Mouse (Mus musculus) urinary bladder, postnatal 4 days (tissue): ENCODE results near the gene Tmcc2.

Source experiments
- DNase-seq, 2 experiments: peaks; one replicate each; pipeline ENCODE4 v3.0.0; 2021 to 2022; ENCODE audit warnings: low spot score in 2 of 2

Gene Tmcc2

DNA sequence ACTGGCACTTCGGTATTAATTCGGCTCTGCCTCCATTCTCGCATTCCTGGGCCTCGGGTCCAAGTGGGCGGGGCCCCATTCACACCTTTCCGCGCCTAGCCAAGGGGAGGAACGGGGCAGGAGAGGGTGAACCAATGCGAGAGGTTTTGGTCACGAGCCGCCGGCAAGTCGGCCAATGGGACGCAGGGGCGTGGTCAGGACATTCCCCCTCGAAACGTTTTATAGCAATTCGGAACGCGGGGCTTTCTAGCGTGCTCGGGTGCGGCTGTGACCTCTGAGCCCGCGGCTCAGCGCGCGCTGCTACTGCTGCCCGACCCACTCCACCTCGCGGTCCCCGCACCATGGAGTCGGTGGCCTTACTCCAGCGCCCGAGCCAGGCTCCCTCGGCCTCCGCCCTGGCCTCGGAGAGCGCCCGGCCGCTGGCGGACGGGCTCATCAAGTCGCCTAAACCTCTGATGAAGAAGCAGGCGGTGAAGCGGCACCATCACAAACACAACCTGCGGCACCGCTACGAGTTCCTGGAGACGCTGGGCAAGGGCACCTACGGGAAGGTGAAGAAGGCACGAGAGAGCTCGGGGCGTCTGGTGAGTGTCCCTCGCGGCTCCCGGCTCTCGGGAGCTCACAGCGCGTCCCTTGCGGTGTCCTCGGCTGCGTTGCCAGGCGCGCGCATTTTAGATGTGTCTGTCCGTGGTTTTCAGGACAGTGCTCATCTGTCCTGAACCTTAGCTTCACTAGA is 75.0 kb downstream of the Tmcc2 start, which contains the start of gene Nuak2:
Gene Nuak2 (plus strand): TSS at position 238 of the 736 bp plus-strand sequence.
- peak; percentile 79 to 80 for DNase-seq

DNA sequence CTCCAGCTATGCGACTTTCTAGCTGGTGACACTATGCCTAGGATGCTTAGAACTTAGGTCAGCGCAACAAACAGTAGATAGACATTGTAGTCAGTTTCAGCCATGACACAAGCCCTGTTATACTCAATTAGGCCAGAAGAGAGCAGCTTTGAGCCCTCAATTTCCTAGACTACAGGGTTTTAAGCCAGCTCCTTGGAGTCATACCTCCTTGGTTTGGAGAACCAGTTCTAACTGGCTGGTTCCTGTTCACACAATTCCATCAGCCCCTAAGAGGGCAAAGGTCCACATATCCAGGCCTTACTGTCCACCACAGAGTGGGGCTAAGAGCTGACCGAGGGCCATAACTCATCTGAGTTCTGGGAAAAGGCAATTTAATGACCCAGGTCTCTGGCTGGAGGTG is 78.4 kb downstream of the Tmcc2 start:
- DNase-seq, result no peak

DNA sequence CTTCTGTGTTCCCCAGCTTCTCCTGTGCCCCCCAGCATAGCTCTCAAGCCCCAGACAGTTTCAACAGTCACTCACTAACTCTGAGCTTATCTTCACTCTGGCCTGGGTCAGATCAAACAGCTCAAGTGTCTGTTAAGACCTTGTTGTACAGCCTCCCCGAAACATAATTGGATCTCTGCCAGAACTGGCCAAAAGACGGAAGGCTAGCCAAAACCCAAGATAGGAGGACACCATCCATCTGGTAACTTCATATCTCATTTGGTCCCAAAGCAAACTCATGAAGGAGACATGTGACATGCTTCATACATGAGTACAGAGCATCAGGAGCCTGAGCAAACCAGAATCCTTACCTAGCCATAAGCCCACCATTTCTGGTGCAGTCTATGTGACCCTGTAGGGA is 79.0 kb downstream of the Tmcc2 start:
- DNase-seq, result no peak

DNA sequence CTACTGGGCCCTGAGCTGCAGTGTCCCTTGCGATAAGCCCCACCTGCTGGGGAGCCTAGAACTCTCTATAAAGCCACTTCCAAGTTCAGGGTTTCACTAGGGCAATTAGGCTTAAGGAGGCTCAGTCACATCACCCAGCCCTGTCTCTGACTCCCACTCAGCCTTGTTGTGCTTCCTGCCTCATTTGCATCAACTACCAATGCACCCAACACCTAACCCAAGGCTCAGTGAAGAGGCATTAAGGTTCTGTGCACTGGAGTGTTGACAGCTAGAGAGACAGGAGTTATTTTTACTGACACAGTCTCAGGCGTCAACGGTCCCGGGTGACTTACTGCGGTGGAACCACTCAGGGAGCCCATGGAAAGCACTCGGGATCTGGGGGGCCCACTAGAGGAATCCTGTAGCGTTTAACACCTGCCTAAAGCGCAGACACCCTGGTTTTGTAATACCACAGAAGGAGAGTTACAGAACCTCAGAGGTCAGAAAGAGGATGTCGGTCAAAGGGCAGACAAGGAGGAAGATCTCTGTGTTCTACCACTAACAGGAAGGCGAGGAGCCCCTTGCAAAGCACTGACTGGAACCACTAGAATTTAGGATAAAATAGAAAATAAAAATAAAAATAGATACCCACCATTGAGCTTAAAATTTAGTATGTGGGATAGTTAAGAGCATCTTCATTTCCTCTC is 79.8 kb downstream of the Tmcc2 start:
- DNase-seq, result no peak

DNA sequence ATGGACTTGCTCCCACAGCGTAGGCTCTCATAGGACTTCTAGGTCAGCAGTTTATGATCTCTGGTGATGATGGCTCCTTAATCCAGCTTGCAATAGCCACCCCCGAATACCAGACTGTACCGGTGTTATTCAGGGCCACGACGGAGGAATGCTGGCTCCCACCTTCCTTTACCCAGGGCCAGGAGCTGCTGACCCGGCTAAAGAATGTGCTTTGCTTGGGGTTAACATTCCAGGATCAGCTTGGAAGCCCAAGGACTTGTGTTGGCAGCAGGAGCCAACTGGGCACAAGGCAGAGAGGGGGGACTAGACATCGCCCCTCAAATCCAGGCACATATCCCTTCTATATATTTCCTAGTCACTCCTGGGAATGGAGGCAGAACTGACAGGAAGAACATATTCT is 80.3 kb downstream of the Tmcc2 start:
- DNase-seq, result no peak

DNA sequence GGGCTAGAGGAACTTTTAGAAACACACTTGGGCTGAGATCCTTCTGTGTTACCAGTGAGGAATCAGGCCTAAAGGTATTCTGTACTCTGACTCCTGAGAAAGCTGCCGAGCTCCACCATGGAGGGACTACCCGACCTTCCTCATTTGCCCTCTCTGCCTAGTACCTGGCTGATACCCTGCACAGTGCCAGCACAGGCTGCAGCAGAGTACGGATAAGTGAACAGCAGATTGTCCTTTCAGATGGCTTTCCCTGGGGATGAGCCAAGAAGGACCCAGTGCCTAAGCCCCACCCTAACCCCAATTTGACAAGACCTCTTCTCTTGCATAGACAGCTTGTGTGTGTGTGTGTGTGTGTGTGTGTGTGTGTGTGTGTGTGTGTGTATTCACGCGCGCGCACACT is 82.4 kb downstream of the Tmcc2 start:
- no peak for DNase-seq

DNA sequence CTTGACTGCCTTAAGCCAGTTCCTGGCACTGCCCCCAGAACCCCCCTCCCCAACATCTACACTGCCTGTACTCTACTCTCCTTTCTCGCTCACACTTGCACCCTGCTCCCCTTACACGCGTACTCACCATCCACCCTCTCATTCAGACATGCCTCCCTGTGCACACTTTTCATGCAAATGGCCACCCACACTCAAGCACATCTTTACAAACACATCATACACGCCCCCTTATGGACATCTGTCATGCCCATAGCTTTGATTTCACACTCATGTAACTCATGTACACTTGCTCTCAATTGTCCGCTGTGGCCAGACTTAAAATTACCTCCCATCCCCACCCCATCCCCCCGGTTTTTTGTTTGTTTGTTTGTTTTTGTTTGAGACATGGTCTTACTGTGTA is 83.1 kb downstream of the Tmcc2 start:
- no peak for DNase-seq

DNA sequence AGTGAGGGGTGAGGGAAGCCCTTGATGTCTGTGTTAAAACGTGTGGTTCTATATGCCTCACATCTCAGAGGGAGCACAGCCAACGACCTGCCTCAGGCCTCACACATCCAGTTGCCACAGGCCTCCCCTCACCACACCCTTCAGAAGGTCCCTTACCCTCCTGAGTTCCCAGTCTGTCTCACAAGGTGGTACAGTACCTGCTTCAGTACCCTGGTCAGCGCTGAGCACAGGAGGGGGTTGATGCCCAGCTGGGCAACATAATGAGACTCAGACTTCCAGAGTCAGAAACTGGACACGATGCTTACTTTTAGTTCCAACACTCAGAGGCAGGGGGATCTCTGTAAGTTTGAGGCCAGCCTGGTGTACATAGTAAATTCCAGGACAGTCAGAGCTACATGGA is 84.3 kb downstream of the Tmcc2 start:
- DNase-seq, result no peak
